Mouse (Mus musculus) heart, embryonic 10.5 days (tissue): ENCODE measurements around the gene Syngap1. TPM values are rescaled to one million over a fixed set of nuclear protein-coding genes. Genes with fewer than 3 reads are reported as not detected.
"Not testable (repeated sequence)": the region's sequence is repeated elsewhere in the genome, so short reads cannot be mapped to it uniquely, and the experiment has no call there.

Source experiments
- DNase-seq: peaks from one replicate; pipeline ENCODE4 v3.0.0-alpha.2; 2017; ENCODE audit warnings: low spot score
- H3K27ac ChIP-seq: fragments of 300-500 bp; sonication (generic); 2 replicates; pipeline ENCODE4 v1.5.1; 2016; ENCODE audit warnings: mild to moderate bottlenecking
- H3K27me3 ChIP-seq: fragments of 300-500 bp; sonication (generic); 2 replicates; pipeline ENCODE4 v1.6.1; 2016; ENCODE audit warnings: mild to moderate bottlenecking; ENCODE audit not compliant: poor library complexity, insufficient read depth, severe bottlenecking
- H3K36me3 ChIP-seq: fragments of 300-500 bp; sonication (generic); 2 replicates; pipeline ENCODE4 v1.6.1; 2016; ENCODE audit warnings: mild to moderate bottlenecking, moderate library complexity
- H3K4me1 ChIP-seq: fragments of 300-500 bp; sonication (generic); 2 replicates; pipeline ENCODE4 v1.6.1; 2016; ENCODE audit warnings: mild to moderate bottlenecking
- H3K4me3 ChIP-seq: fragments of 300-500 bp; sonication (generic); 2 replicates; pipeline ENCODE4 v1.5.1; 2016; ENCODE audit warnings: mild to moderate bottlenecking, moderate library complexity
- H3K9me3 ChIP-seq: fragments of 300-500 bp; sonication (generic); 2 replicates; pipeline ENCODE4 v1.6.1; 2016; ENCODE audit warnings: mild to moderate bottlenecking, moderate library complexity
- WGBS: fragments of 180-500 bp; shearing (Covaris S2); methylation state at CpG from one replicate; pipeline ENCODE4 v1.1.7; 2016; 5-methylcytosine and 5-hydroxymethylcytosine counted together
- polyA plus RNA-seq: library from polyadenylated mRNA; unstranded; fragments of >200 nt; fragmentation: Nextera tagmentation; extraction: Ambion mirVana; gene quantifications from 2 replicates; pipeline ENCODE4 v1.2.1, GENCODE M21; 2016

Gene Syngap1
- polyA plus RNA-seq: 0.86 and 1.6 TPM in 2 replicates

DNA sequence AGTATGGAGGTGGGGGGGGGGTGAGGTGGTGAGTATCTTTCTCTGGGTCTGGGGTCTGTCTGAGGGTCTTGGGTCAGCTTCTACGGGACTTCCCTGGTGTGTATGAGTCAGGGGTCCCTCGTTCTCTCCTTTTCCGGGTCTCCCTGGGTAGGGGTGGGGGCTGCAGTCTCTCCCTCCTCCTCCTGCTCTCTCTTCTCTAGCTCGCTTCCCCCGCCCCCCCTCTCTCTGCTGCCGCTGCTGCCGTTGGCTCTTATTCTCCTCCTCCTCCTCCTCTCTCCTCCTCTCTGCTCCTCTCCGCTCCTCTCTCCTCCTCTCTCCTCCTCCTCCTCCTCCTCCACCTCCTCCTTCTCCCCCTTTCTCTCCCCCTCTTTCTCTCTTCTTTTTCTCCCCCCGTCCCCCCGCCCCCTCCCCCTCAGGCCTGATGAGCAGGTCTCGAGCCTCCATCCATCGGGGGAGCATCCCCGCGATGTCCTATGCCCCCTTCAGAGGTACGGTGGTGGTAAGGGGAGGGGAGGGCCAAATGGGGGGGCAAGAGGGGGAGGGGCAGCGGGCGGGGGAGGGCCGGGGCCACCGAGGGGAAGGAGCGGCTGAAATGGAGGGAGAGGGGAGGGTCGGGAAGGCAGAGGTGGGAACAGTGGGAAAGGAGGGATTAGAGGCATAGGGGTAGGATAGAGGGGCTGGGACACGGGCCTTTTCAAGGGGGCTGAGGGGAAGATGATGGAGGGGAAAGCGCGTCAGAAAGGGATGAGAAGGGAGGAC, at the start of gene Syngap1:
TSS of gene Syngap1 (plus strand) at position 223 of the 759 bp plus-strand sequence.
- H3K27me3 ChIP-seq: no peaks in the 10 kb centered on the region
- peak within 1 kb of the TSS; percentile 77 for H3K4me3 ChIP-seq
- DNase-seq: no peak
- peaks cover 61% of the 10 kb centered on the region for H3K4me1 ChIP-seq
- WGBS: 4% methylated on average over 22 of the region's 24 CpGs
- peaks cover 14% of the 10 kb centered on the region for H3K36me3 ChIP-seq
- H3K9me3 ChIP-seq: no peaks in the 10 kb centered on the region
- peak within 1 kb of the TSS; percentile 97 for H3K27ac ChIP-seq

GRCm38 (mm10) chr17:26892635-26893375, 48.2 kb upstream of the Syngap1 start:
- DNase-seq: peak; percentile 92
- Histone ChIP-seq H3K9me3 (no peaks in the 10 kb centered on the region), H3K4me1 (peaks cover 60% of the 10 kb centered on the region), H3K36me3 (no peaks in the 10 kb centered on the region), H3K27ac (peak overlapping the region; percentile 83), H3K4me3 (peak overlapping the region; percentile 36), H3K27me3 (no peaks in the 10 kb centered on the region)
- WGBS: 34% methylated on average over 16 of the region's 16 CpGs

- peaks cover 53% of the 10 kb centered on the region for H3K4me1 ChIP-seq
- DNase-seq: no peak
- no peaks in the 10 kb centered on the region for H3K9me3 ChIP-seq
- no peaks in the 10 kb centered on the region for H3K36me3 ChIP-seq
- H3K27ac ChIP-seq: peak overlapping the region; percentile 83
- H3K27me3 ChIP-seq: no peaks in the 10 kb centered on the region
- no peak overlapping the region for H3K4me3 ChIP-seq
- WGBS: 52% methylated on average over 6 of the region's 6 CpGs
Measured at GRCm38 (mm10) chr17:26893492-26893891, 47.6 kb upstream of the Syngap1 start.

DNA sequence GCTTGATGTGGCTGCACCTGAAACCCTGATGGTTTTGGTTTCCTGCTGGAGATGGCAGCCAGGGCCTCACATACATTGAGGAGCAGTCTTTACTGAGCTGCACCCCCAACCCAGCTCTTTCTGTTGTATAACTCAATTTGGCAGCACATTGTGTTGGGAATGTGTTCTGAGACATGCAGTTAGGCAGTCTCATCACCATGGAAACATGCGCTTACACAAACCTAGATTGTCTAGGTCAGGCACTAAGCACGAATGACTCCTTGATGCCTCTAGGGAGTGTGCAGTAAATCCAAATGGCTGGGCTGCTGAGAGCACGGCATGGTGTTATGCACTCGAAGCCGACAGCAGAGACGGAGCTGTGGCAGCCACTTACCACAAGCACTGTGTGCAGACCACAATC, 46.7 kb upstream of the Syngap1 start:
- no peaks in the 10 kb centered on the region for H3K27me3 ChIP-seq
- no peak overlapping the region for H3K4me3 ChIP-seq
- H3K36me3 ChIP-seq: no peaks in the 10 kb centered on the region
- H3K27ac ChIP-seq: peak overlapping the region; percentile 83
- no peak for DNase-seq
- H3K9me3 ChIP-seq: no peaks in the 10 kb centered on the region
- peaks cover 51% of the 10 kb centered on the region for H3K4me1 ChIP-seq
- 81% methylated on average over 6 of the region's 6 CpGs for whole genome bisulfite sequencing

DNA sequence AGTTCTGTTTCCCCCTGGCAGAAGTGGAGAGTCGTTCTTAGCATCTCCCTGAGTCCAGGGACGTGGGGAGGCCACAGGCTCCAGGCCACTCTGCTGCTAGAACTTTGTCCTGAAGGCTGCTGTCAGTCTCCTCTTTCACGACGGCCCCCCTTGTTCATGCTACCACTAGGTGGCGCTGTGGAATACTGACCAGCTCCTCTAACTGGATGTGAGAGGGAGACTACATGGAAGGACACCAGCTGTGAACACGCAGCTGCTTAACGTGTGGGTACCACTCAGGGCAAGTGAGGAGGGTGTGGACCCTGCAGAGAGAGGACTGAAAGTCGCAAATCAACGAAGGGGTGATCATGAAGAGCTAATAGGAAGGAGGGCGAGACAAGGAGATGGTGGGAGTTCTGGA, 45.5 kb upstream of the Syngap1 start:
- WGBS: 16% methylated on average over 10 of the region's 10 CpGs
- Histone ChIP-seq H3K36me3 (no peaks in the 10 kb centered on the region), H3K27ac (no peak overlapping the region), H3K4me3 (no peak overlapping the region), H3K4me1 (peaks cover 51% of the 10 kb centered on the region), H3K27me3 (no peaks in the 10 kb centered on the region), H3K9me3 (no peaks in the 10 kb centered on the region)
- peak; percentile 85 for DNase-seq

- WGBS: 82% methylated on average over 6 of the region's 6 CpGs
Measured at GRCm38 (mm10) chr17:26900916-26901315, 40.1 kb upstream of the Syngap1 start.

DNA sequence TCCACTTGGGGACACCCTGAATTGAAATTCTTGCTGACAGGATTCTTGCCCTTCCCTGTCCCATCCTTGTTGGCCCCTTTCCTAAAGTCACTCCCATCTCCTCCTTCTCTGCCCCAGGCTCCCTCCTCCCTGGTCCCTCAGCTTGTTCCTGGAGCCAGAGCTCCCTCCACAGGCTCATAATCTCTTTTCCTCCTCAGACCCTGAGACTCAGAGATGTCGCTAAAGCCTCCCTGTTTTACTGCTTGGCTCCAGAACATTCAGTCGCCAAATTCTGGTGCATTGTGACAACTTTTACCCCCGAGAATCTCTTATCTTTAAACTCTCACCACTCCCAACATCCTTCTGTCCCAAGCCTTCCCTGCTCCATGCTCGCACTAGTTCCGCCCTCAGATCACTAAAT, 36.7 kb upstream of the Syngap1 start:
- H3K36me3 ChIP-seq: no peaks in the 10 kb centered on the region
- H3K4me1 ChIP-seq: no peaks in the 10 kb centered on the region
- H3K4me3 ChIP-seq: no peak overlapping the region
- no peak for DNase-seq
- H3K9me3 ChIP-seq: no peaks in the 10 kb centered on the region; the same call in 1 of the 2 replicates
- H3K27me3 ChIP-seq: no peaks in the 10 kb centered on the region
- no peak overlapping the region for H3K27ac ChIP-seq
- 49% methylated on average over 5 of the region's 5 CpGs for WGBS

More at GRCm38 (mm10) chr17:26900916-26901315, 40.1 kb upstream of the Syngap1 start:
- Histone ChIP-seq H3K27ac (no peak overlapping the region), H3K4me3 (no peak overlapping the region), H3K36me3 (no peaks in the 10 kb centered on the region), H3K9me3 (no peaks in the 10 kb centered on the region), H3K27me3 (no peaks in the 10 kb centered on the region), H3K4me1 (peaks cover 18% of the 10 kb centered on the region)
- no peak for DNase-seq

DNA sequence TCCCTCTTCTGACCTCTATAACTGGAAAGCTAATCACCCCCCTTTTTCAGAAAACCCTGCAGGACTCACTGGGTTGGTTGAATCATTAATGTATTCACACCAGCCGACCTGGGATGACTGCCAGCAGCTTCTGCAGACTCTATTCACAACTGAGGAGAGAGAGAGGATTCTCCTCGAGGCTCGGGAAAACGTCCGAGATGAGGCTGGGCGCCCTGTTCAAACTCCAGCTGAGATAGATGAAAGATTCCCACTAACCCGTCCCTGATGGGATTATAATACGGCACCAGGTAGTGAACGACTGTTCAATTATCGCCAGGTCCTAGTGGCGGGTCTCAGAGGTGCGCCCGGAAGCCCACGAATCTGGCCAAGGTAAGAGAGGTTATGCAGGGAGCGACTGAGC, 33.5 kb upstream of the Syngap1 start:
- not testable (repeated sequence) for H3K9me3 ChIP-seq, H3K27me3 ChIP-seq, DNase-seq, H3K36me3 ChIP-seq, H3K27ac ChIP-seq, H3K4me1 ChIP-seq, H3K4me3 ChIP-seq
- 87% methylated on average over 15 of the region's 15 CpGs for WGBS

DNA sequence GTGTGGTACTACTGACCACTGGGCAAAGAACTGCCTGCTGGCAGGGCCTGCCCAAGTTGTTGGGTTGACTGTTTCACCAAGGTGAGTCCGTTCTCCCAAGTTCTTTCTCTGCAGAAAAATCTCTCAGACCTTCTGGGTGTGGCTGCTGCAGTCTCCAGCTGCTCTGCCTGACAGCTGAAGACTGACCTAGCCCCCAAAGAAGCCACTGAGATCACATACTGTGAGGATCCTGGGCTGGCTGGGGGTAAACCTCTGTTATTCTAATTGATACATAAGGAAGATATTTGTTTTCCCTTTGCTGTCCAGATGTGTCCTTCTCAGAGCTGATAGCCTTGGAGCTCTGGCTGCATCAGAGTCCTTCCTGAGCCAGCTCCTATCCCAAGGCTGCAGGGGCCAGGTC, 25.8 kb upstream of the Syngap1 start:
- H3K36me3 ChIP-seq: no peaks in the 10 kb centered on the region
- 53% methylated on average over 1 of the region's 1 CpGs for WGBS
- peaks cover 7% of the 10 kb centered on the region; the same call in 1 of the 2 replicates for H3K4me1 ChIP-seq
- no peak overlapping the region for H3K4me3 ChIP-seq
- H3K9me3 ChIP-seq: no peaks in the 10 kb centered on the region
- H3K27ac ChIP-seq: no peak overlapping the region
- no peak for DNase-seq
- no peaks in the 10 kb centered on the region for H3K27me3 ChIP-seq

DNA sequence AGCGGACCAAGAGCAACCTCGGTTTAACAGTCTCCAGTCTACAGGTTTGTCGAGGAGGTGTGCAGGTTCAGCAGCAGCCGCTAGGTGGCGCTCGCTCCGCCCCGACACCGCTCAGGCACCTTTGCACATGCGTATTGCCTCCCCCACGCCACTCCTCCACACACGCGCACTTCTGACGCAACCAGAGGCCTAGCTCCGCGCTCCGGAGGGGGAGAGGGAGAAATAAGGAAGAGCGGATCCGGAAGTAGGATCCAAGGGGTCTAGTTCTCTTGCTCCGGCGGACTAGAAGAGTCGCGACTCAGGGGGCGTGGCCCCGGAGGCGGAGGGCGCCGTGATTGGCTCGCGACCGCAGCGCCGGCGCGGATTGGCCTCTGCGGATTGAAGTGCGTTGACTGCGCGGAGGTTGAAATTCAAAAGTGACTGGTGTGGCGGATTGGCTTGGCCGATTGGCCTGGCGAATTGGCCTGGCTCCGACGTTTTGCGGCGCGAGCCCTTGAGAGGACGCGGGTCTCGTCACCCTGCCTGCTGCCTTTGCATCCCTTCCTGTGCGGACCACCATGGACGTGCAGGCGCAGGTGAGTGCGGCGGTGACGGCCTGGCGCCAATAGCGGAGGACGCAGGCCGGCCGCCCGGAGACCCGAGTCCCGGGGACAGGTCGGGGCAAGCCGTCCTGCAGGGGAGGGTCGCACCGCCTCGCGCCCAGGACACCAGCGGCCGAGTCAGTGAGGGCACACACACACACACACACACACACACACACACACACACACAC, 24.2 kb upstream of the Syngap1 start, which contains the start of gene Kifc5b:
TSS of gene Kifc5b (plus strand) at position 381 of the 772 bp plus-strand sequence.
- under 1% methylated on average over 66 of the region's 72 CpGs for WGBS
- H3K9me3 ChIP-seq: no peaks in the 10 kb centered on the region
- H3K4me1 ChIP-seq: peaks cover 7% of the 10 kb centered on the region; the same call in 1 of the 2 replicates
- peak within 1 kb of the TSS; percentile 91 for H3K27ac ChIP-seq
- H3K36me3 ChIP-seq: peaks cover 14% of the 10 kb centered on the region
- H3K27me3 ChIP-seq: no peaks in the 10 kb centered on the region
- H3K4me3 ChIP-seq: peak within 1 kb of the TSS; percentile 81
- DNase-seq: peak; percentile 100

- WGBS: under 1% methylated on average over 12 of the region's 12 CpGs
- Histone ChIP-seq H3K27ac (peak overlapping the region; percentile 91), H3K36me3 (peaks cover 14% of the 10 kb centered on the region), H3K4me3 (peak overlapping the region; percentile 81)
- not testable (repeated sequence) for H3K9me3 ChIP-seq, H3K27me3 ChIP-seq, DNase-seq, H3K4me1 ChIP-seq
Measured at GRCm38 (mm10) chr17:26917560-26917959, 23.5 kb upstream of the Syngap1 start.

DNA sequence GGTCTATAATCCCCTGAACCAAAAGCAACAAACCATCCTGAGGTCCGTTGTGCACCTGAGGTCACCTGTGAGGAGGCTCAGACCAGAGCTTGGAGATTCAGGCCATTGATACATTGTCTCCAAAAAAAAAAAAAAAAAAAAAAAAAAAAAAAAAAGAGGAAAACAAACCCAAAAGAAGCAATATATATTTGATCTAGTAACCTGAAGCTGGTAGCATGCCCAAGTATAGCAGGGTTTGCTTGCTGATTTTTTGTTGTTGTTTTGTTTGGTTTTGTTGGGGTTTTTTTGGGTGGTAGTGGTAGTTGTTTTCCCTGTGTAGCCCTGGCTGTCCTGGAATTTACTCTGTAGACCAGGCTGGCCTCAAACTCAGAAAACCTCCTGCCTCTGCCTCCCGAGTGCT, 22.7 kb upstream of the Syngap1 start:
- Histone ChIP-seq H3K27me3 (no peaks in the 10 kb centered on the region), H3K36me3 (peaks cover 17% of the 10 kb centered on the region), H3K4me3 (peak overlapping the region; percentile 81), H3K9me3 (no peaks in the 10 kb centered on the region), H3K4me1 (peaks cover 7% of the 10 kb centered on the region; the same call in 1 of the 2 replicates), H3K27ac (no peak overlapping the region)
- DNase-seq: no peak
- 80% methylated on average over 2 of the region's 2 CpGs for WGBS
